Mouse (Mus musculus) c-Kit-negative CD71-positive TER-119-positive erythroid progenitor cells, embryonic 14.5 days (primary cell): ENCODE measurements around the gene Anapc7.

ENCODE experiments used
- DNase-seq: peaks from one replicate; pipeline ENCODE4 v3.0.0-alpha.2; 2013; ENCODE audit warnings: low read depth, low spot score

Anapc7 gene

GRCm38 (mm10) chr5:122421271-122422068 is at the start of gene Anapc7:
Anapc7 (plus strand) TSS chr5:122421693.
- no peak for DNase-seq

DNA sequence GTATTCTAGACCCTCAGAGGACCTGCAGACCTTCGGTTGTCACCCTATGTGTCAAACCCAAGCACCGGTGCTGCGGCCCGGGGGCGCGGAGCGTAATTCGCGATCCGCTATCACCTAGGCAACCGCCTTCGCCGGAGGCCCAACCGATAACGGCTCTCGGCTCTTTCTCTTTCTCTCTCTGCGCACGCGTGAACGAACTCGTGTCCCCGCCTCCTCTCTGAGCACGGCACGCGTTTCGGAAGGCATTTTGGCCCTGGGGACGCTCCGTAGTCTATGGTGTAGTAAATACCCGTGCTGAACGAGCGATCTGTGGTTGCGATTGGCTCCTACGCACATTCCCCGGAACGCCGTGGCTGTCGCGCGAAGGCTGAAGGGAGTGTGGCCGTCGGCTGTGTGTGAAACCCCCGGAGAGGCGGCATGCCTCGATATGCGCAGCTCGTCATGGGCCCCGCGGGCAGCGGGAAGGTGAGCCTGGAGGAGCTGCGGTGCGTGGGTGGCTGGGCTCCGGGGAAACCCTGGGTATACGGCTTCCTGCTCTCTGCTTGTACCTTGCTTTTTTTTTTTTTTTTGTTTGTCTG is 49.2 kb upstream of the Anapc7 start, which contains the start of gene Fam216a:
Fam216a (minus strand) TSS at position 173 of the 578 bp plus-strand sequence.
- peak; percentile 100 for DNase-seq

- no peak for DNase-seq
These were observed 48.6 kb upstream of the Anapc7 start for GRCm38 (mm10) chr5:122372878-122373277.

GRCm38 (mm10) chr5:122377101-122377833 is 44.2 kb upstream of the Anapc7 start:
- DNase-seq = no peak

DNA sequence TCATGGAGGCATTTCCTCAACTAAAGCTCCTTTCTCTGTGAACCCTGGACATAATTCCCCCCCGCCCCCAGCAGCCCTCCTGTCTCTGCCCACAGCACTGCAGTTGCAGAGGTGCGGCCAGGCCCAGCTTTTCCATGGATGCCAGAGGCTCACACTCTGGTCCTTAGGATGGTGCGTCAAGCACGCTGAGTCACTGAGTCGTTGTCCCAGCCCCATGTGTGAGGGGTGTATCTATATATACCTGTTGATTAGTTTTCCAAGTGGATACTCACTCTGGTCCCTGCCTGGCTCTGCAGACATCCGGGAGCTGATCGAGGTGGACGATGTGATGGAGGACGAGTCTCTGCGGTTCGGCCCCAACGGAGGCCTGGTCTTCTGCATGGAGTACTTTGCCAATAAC is 43.3 kb upstream of the Anapc7 start:
- DNase-seq = no peak

GRCm38 (mm10) chr5:122379374-122380155 is 41.9 kb upstream of the Anapc7 start:
- peak; percentile 52 for DNase-seq

DNA sequence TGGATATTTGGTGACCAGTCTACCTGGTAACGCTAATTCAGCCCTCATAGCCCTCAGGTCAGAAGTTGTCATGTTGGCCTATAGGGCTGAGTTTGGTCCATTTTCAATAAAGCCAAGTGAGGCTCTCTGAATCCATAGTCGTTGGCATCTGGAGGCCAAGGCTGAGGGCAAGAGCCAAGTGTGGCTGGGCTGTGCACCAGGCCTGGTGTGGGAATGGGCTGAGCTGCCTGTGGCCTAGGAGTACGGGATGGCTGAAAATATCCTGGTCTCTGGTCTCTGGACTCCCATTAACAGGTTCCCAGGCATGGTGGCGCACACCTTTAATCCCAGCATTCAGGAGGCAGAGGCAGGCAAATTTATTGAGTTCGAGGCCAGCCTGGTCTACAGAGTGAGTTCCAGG is 31.5 kb upstream of the Anapc7 start:
- DNase-seq = no peak

DNA sequence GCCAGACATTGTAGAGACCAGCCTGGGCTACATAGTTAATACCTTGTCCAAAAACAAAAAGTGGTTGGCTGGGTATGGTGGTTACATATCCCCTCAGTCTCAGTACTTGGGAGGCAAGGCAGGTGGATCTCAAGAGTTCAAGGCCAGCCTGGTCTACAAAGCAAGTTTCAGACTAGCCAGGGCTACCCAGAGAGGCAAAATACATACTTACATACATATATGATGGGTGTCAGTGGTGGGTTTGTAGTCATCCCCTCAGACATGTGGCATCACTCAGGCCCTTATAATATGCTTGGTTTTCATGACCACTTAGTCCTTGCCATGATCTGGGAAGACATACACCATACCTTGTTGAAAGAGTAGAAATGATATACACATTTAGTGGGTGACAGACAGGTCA is 30.8 kb upstream of the Anapc7 start:
- no peak for DNase-seq

DNA sequence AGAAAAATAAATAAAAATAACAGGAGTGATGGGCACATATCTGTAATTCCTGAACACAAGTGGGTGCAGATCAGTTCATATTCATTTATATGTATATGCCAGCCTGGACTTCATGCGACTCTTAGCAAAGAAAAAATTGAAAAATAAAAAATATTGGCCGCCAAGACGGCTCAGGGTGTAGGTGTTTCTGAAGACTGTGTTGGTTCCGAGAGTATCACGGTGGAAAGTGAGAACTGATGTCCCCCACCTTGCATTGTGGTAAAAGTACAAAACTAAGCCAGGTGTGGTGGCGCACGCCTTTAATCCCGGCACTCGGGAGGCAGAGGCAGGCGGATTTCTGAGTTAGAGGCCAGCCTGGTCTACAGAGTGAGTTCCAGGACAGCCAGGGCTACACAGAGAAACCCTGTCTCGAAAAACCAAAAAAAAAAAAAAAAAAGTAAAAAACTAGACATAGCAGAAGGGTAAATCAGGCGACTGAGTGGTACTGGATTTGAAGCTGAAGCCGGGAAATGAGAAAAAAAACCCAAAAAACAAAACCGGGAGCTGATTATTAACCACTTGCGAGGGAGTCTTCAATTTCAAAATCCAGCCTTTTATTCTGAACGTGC is 30.2 kb upstream of the Anapc7 start:
- DNase-seq = no peak

- DNase-seq = peak; percentile 83
These were observed 29.7 kb upstream of the Anapc7 start, which contains the start of gene Arpc3 for GRCm38 (mm10) chr5:122391786-122392180. Arpc3 (plus strand) TSS chr5:122391878.

- no peak for DNase-seq
These were observed 29.1 kb upstream of the Anapc7 start for GRCm38 (mm10) chr5:122392227-122393004.

- peak; percentile 65 for DNase-seq
These were observed 27.6 kb upstream of the Anapc7 start for GRCm38 (mm10) chr5:122393887-122394286.

DNA sequence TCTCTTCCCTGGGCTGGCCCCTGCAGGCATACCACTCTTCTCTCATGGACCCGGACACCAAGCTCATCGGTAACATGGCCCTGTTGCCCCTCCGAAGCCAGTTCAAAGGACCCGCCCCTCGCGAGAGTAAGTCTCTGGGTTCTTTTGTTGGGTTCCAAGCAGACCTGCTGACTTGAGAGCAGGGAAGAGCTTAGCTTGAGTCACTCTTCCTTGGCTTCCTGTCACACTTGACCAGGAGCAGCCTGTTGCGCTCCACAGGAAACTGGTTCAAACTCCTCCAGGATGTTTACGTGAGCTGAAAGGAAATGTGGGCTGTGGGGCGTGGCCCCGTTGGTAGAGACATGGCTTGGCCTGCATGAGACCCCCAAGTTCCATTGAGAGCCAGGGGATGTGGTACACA is 24.7 kb upstream of the Anapc7 start:
- DNase-seq = no peak

GRCm38 (mm10) chr5:122397495-122397894 is 24.0 kb upstream of the Anapc7 start:
- no peak for DNase-seq

- no peak for DNase-seq
These were observed 21.6 kb upstream of the Anapc7 start for GRCm38 (mm10) chr5:122399871-122400270.

GRCm38 (mm10) chr5:122400628-122401302 is 20.7 kb upstream of the Anapc7 start:
- no peak for DNase-seq

DNA sequence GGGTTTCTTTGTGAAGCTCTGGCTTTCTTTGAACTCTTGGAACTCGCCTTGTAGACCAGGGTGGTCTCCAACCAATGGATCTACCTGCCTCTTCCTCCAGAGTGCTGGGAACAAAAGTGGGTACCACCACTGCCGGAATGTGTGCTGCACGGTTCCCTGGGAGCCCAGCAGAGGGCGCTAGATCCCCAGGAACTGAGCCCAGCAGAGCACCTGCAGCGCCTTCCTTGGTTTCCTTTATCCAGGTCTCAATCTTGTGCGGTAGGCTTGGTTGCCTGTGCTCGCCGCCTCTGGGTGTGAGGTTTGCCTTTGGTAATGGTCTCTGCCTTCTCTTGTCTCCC is 20.2 kb upstream of the Anapc7 start:
- DNase-seq = peak; percentile 35

DNA sequence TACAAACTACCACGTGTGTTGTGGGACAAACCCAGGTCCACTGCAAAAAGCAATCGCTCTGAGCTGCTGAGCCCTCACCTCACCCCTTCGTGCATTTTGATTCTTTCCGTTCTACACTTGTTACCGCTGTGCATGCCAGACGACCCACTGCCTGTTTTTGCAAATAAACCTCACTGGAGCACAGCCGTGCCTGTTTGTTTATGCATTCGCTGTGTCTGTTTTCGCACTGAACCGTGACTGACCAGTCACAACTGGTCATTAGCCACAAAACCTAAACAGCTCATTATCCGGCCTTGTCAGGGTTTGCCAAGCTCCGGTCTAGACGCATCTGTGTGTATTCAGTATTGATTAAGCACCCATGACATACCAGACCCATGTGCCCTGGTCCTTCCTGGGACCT is 19.3 kb upstream of the Anapc7 start:
- DNase-seq = no peak

- DNase-seq = no peak
These were observed 18.7 kb upstream of the Anapc7 start for GRCm38 (mm10) chr5:122402772-122403171.

DNA sequence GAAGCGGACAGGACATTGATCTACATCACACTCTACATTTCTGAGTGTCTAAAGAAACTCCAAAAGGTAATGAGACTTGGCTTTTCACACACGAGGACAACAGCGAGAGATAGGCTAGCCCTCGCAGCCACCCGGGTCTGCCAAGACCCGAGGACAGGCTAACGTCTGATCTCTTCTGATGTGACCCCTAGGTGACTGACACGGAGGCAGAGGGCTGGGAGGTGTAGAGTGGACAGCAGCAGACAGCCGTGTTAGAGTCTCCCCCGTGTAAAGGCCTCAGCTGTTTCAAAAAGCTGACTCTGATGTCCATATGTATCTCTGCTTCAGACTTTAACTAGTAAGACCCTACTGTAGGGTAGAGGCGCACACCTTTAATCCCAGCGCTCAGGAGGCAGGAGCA is 18.1 kb upstream of the Anapc7 start:
- no peak for DNase-seq
